Mouse (Mus musculus): Measurements from ENCODE around the gene Thbs4. TPM values are rescaled to one million over a fixed set of nuclear protein-coding genes. Genes with fewer than 3 reads are reported as not detected.

The Thbs4 gene
- polyA plus RNA-seq (2012), result not detected in 2 replicates

DNA sequence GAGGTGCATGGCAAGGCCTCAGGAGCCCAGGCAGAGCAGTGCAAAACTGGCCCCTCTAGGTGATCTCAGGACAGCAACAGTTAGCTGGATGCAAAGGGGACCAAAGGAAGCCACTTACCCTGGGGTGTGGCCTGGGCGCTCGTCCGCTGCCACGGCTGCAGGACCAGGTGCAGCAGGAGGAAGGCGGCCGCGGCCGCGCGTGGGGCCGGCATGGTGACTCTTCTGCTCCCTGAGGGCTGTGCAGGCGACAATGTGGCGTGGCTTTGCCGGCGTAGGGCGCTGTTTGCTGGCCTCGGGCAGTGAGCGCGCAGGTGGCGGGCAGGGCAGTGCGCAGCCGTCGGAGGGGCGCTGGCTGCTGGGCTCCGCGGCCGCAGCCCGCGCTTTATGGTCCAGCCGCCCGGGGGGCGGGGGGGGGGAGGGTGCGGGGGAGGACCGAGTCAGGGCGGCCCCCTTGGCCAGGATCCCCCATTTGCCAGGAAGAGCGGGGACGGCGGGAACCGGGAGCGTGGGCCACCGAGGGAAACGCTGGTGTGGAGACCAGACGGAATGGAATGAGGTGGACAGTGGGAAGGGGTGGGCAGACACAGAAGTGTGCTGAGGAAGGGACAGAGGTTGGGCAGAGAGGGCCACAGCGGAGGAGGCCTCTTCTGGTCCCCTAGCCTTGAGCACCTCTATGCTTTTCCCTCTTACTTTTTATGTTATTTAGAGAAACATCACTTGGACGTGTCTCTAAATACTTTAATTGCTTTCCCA lies at the start of gene Thbs4:
Gene Thbs4 (minus strand): TSS at position 357 of the 753 bp plus-strand sequence.
- no peak for TF ChIP-seq GATA1 (IDR thresholded peaks at IDR 0.05; ENCODE audit: low read length)

DNA sequence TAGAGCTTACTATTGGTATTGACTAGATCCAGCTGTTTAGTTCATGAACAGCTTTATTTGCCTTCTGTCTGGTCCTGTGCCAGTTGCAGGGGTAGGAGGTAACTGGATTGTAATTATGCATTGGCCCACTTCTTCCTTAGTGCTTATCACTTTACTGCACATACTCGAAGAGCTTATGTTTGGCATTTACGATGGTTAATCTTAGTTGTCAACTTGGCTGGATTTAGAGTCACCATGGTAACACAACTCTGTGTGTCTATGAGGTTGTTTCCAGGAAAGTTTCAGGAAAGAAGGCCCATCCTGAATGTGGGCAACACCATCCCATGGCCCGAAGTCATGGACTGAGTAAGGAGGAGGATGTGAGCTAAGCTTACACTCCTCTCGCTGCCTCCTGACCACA lies 38.5 kb upstream of the Thbs4 start:
- no peak for TF ChIP-seq GATA1 (IDR thresholded peaks at IDR 0.05; ENCODE audit: low read length)

- no peak for TF ChIP-seq GATA1 (IDR thresholded peaks at IDR 0.05; ENCODE audit: low read length)
Measured at GRCm38 (mm10) chr13:92828820-92829219, 34.2 kb upstream of the Thbs4 start.

GRCm38 (mm10) chr13:92817357-92817756 lies 22.7 kb upstream of the Thbs4 start:
- no peak for TF ChIP-seq GATA1 (IDR thresholded peaks at IDR 0.05; ENCODE audit: low read length)

DNA sequence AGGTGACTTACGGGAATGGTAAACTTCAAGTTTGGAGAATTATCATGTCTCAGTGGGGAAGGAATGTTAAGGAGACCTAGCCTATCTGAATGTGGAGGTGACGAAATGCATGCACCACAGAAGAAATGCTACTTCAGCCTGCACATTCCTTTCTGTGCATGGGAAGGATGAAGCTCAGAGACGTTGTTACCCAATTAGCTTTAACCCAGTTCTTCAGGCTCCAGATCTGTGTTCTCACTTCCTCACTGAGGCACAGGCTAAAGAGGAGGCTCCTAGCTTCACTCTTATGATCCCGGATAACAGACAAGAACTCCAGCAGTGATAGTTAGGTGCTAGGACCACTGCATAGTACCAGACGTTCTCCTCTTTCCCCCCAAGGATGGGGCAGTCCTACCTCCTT lies 21.7 kb upstream of the Thbs4 start:
- TF ChIP-seq GATA1 (IDR thresholded peaks at IDR 0.05; ENCODE audit: low read length), result no peak

- TF ChIP-seq GATA1 (IDR thresholded peaks at IDR 0.05; ENCODE audit: low read length), result no peak
Measured at GRCm38 (mm10) chr13:92807849-92808248, 13.2 kb upstream of the Thbs4 start.

- no peak for TF ChIP-seq GATA1 (IDR thresholded peaks at IDR 0.05; ENCODE audit: low read length)
Measured at GRCm38 (mm10) chr13:92806785-92807184, 12.2 kb upstream of the Thbs4 start.

DNA sequence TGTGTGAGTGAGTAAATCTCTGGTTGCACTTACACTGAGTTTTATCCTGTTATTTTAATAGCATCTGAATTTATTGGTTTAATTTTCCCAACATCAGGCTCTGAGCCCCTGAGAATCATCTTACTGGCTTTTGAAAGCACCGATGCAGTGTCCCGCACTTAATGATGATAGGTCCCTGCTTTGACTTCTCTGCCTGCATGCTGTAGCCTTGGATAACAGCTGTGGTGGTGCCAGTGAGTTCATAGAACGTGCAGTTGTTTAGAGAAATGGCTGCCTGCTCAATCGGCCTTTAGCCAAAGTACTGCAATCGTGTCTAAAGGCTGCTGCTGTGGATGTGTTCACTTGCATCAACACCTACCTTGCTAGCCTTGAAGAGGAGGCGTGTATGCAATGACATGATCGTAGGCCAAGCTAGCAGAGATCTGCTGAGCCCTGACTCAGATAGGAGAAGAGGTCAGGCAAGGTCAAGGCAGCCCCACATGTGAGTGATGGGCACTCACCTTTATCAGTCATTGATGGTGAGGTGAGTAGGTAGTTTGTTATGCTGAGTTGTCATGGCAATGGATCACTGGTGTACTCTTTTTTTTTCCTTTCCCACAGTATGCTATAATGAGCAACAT lies 4.8 kb upstream of the Thbs4 start:
- no peak for TF ChIP-seq GATA1 (IDR thresholded peaks at IDR 0.05; ENCODE audit: low read length)

GRCm38 (mm10) chr13:92798830-92799229 lies 4.2 kb upstream of the Thbs4 start:
- TF ChIP-seq GATA1 (IDR thresholded peaks at IDR 0.05; ENCODE audit: low read length), result no peak

GRCm38 (mm10) chr13:92793636-92794035 lies 982 bp downstream of the Thbs4 start:
- no peak for TF ChIP-seq GATA1 (IDR thresholded peaks at IDR 0.05; ENCODE audit: low read length)

DNA sequence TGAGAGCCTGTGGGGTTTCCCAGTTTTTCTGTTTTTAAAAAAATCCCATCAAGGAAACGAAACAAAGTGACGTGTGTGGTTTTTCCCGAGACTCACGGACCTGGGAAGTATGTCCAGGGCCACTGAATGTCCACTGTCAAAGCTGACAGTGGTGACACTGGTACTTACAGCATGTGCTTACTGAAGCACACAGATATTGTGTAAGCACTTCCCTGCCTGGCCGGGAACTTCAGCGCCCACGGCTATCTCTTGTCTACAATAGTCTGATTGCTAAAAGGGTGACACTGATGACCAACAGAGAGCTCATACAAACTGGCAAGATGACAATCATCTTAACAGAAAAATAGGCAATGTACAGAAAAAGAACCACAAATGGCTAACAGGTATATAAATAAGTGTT lies 3.1 kb downstream of the Thbs4 start:
- no peak for TF ChIP-seq GATA1 (IDR thresholded peaks at IDR 0.05; ENCODE audit: low read length)

- TF ChIP-seq GATA1 (IDR thresholded peaks at IDR 0.05; ENCODE audit: low read length), result no peak
Measured at GRCm38 (mm10) chr13:92784311-92784710, 10.3 kb downstream of the Thbs4 start.

DNA sequence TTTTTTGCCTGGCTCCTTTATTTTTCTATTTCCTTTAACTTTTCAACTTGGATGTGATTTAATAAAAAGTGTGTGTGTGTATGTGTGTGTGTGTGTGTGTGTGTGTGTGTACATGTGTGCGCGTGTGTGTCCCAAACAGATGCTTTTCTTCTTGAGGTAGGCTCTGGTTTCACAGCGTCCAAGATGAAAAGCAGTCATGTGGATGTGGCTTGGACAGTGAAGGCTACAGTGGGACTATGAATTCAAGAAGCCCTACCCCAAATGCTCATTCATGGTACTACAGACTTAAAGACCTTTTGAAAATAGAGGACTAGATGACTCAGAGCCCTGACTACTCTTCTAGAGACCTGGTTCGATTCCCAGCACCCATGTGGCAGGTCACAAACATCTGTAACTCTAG lies 11.1 kb downstream of the Thbs4 start:
- TF ChIP-seq GATA1 (IDR thresholded peaks at IDR 0.05; ENCODE audit: low read length), result no peak

DNA sequence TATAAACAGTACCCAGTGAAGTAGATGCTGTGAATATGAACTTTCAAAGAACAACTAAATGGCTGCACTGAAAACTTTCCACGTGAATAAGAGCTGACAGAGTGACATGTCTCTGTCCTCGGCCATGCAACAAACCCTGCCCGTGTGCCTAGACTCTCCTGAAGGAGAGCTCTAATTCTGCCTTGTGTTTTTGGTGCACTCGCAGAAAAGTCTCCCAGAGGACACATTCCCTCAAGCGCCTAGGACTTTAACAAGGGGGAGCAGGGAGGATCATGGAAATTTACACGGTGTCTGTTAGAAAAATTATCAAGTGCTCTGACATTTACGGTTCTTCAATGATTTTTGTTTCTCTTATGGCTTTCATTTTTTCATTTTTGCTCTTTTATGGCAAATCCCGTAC lies 13.7 kb downstream of the Thbs4 start:
- no peak for TF ChIP-seq GATA1 (IDR thresholded peaks at IDR 0.05; ENCODE audit: low read length)

- TF ChIP-seq GATA1 (IDR thresholded peaks at IDR 0.05; ENCODE audit: low read length), result no peak
Measured at GRCm38 (mm10) chr13:92780076-92780475, 14.5 kb downstream of the Thbs4 start.

- no peak for TF ChIP-seq GATA1 (IDR thresholded peaks at IDR 0.05; ENCODE audit: low read length)
Measured at GRCm38 (mm10) chr13:92778642-92779041, 16.0 kb downstream of the Thbs4 start.

DNA sequence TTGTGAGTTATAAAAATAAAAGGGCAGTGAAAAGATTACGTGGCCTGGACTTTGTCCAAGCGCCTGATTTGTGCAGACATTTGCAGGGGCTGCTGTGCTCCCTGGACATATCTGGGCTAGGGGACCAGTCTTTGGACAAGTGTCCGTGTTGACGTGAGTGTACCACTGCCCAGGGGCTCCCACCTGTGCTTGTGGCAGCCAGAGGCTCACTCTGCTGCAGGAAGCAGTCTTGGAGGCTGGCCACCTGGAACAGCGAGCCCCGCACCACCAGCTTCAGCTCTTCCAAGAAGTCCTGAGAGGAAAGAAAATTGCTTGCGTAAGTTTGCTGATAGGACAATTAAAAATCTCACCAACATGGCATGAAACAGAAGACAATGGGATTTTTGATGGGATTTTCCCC lies 18.7 kb downstream of the Thbs4 start:
- TF ChIP-seq GATA1 (IDR thresholded peaks at IDR 0.05; ENCODE audit: low read length), result no peak
